Mouse (Mus musculus) megakaryocyte, embryonic 14.5 days (primary cell): ENCODE data around the gene Magi2. TPM values are rescaled to one million over a fixed set of nuclear protein-coding genes. Genes with fewer than 3 reads are reported as not detected.

Source experiments
- H3K27me3 ChIP-seq: replicated peaks from 2 replicates; pipeline ENCODE3; 2012; ENCODE audit warnings: inconsistent platforms
- H3K36me3 ChIP-seq: replicated peaks from 2 replicates; pipeline ENCODE3; 2012; ENCODE audit warnings: low read length, inconsistent platforms, mixed read lengths
- H3K4me1 ChIP-seq: 2 replicates; pipeline ENCODE4 v1.6.1; 2012; ENCODE audit warnings: inconsistent platforms
- H3K4me3 ChIP-seq: replicated peaks from 2 replicates; pipeline ENCODE3; 2012; ENCODE audit warnings: moderate library complexity, mild to moderate bottlenecking, inconsistent platforms
- H3K9me3 ChIP-seq: 2 replicates; pipeline ENCODE4 v1.6.1; 2012; ENCODE audit warnings: inconsistent platforms
- FLI1 ChIP-seq: IDR thresholded peaks from 2 replicates; pipeline ENCODE4 v1.6.1; 2012; ENCODE audit warnings: low read length, inconsistent platforms, mixed read lengths
- GATA1 ChIP-seq: IDR thresholded peaks from 3 replicates; pipeline ENCODE4 v1.6.1; 2012; ENCODE audit warnings: mixed read lengths, low read length, inconsistent platforms, borderline replicate concordance
- polyA plus RNA-seq: library from polyadenylated mRNA; stranded (reverse); fragments of >175 nt; gene quantifications from 2 replicates; pipeline ENCODE4 v1.2.3, GENCODE M21; 2012; ENCODE audit warnings: low replicate concordance; ENCODE audit not compliant: insufficient read depth

Magi2 gene
- polyA plus RNA-seq, 1 experiment = 0.02 TPM

DNA sequence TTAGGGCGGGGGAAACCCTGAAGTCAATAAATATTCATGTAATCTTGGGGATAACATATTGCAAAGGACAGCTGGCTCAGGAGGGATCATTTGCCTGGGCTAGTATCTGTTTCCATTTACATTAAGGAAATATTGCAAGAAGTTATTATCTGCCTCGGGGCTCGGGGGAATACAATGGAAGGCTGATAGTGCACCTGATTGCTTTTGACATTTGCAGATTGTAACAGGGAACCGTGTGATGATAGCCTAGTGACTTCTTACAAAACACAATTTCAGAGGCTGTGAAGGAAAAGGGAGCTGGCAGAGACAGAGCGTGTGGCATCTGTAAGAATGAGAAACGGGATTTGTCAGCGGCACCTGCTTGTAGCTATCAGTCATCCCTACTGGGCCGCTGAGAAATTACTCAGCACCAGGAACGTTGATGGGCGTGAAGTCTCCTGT is 1356.2 kb downstream of the Magi2 start:
- H3K9me3 ChIP-seq = peaks cover 3% of the 10 kb centered on the region
- H3K36me3 ChIP-seq = no peaks in the 10 kb centered on the region
- no peak for TF ChIP-seq GATA1
- TF ChIP-seq FLI1 = no peak
- H3K27me3 ChIP-seq = no peaks in the 10 kb centered on the region
- H3K4me3 ChIP-seq = no peak overlapping the region
- H3K4me1 ChIP-seq = no peaks in the 10 kb centered on the region

DNA sequence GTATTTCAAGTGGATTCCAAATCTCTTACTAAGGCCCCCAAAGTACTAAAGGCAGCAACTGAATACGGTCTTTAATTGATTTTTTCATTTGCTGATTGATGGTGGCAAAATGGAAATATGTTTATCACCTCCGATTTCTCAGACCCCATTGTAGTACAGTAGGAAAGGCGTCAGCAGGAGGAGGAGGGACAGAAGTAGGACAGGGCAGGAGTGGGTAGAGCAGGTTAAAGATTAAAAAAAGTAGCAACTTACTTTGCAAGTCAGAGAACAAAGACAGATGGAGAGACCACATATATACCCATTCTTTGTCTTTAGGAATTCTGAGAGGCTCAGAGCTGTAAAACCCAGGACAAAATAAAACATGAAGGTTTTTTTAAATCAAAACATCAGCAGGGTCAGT is 1356.8 kb downstream of the Magi2 start:
- H3K9me3 ChIP-seq = peaks cover 3% of the 10 kb centered on the region
- H3K4me1 ChIP-seq = no peaks in the 10 kb centered on the region
- H3K36me3 ChIP-seq = no peaks in the 10 kb centered on the region
- TF ChIP-seq FLI1 (no peak), GATA1 (no peak)
- H3K27me3 ChIP-seq = no peaks in the 10 kb centered on the region
- no peak overlapping the region for H3K4me3 ChIP-seq

DNA sequence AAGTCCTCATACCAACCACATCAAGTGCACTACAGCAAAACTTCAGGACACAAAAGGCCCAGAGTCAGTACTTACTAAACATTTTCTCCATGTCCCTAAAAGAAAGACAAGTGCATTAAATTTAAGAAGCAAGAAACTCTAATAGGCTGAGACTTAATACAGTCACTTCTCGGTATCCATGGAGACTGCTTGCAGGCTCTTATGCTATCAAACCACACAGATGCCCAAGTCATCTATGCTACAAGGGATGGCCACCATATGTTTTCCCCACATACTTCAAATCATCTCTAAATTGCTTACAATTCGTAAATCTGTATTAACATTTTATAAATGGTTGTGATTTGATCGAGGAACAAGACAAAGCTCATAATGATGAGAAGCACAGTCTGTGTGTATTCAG is 1357.9 kb downstream of the Magi2 start:
- H3K9me3 ChIP-seq = peaks cover 3% of the 10 kb centered on the region
- no peaks in the 10 kb centered on the region for H3K36me3 ChIP-seq
- no peak for TF ChIP-seq FLI1
- no peak for TF ChIP-seq GATA1
- no peaks in the 10 kb centered on the region for H3K4me1 ChIP-seq
- no peak overlapping the region for H3K4me3 ChIP-seq
- no peaks in the 10 kb centered on the region for H3K27me3 ChIP-seq

DNA sequence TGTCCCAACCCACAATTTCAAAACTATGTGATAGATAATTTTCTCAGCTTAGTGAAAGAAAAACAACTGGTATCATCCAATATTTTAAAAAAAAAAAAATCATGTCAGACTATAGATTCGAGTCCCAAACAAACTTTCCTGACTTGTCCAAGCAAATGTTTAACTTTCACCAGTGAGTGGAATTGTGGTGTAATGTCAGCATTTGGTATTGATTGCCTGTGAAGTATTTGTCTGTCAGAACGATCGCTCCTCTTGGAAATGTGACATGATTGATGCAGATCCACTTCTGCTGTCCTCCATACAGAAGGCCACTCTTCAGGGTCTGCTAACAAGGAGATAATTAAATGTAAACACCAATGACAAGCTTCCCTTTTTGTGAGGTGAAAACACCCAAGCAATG is 1362.9 kb downstream of the Magi2 start:
- H3K9me3 ChIP-seq = peaks cover 3% of the 10 kb centered on the region
- TF ChIP-seq GATA1 (no peak), FLI1 (no peak)
- H3K36me3 ChIP-seq = no peaks in the 10 kb centered on the region
- H3K4me1 ChIP-seq = no peaks in the 10 kb centered on the region
- no peaks in the 10 kb centered on the region for H3K27me3 ChIP-seq
- no peak overlapping the region for H3K4me3 ChIP-seq

DNA sequence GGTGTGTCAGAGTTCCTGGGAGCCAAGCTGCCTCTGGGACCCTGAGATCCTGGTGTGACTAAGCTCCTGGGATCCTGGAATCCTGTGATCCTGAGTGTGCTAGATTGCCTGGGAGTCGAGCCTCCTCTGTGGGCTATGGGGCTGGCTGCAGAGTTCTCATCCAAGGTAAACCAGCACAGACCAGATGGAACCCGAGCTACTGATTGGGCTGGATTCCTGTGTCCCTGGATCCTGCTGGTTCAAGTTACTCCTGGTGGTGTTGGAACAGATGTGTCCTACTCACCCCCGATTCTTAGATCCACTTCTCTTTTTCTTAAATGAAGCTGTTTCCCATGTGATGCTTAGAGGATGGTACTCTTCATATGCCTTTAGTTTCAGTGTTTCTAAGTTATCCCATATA is 1371.4 kb downstream of the Magi2 start:
- no peaks in the 10 kb centered on the region for H3K4me1 ChIP-seq
- H3K36me3 ChIP-seq = no peaks in the 10 kb centered on the region
- no peaks in the 10 kb centered on the region for H3K27me3 ChIP-seq
- no peak overlapping the region for H3K4me3 ChIP-seq
- H3K9me3 ChIP-seq = peaks cover 6% of the 10 kb centered on the region; the same call in 1 of the 2 replicates
- no peak for TF ChIP-seq GATA1
- no peak for TF ChIP-seq FLI1

DNA sequence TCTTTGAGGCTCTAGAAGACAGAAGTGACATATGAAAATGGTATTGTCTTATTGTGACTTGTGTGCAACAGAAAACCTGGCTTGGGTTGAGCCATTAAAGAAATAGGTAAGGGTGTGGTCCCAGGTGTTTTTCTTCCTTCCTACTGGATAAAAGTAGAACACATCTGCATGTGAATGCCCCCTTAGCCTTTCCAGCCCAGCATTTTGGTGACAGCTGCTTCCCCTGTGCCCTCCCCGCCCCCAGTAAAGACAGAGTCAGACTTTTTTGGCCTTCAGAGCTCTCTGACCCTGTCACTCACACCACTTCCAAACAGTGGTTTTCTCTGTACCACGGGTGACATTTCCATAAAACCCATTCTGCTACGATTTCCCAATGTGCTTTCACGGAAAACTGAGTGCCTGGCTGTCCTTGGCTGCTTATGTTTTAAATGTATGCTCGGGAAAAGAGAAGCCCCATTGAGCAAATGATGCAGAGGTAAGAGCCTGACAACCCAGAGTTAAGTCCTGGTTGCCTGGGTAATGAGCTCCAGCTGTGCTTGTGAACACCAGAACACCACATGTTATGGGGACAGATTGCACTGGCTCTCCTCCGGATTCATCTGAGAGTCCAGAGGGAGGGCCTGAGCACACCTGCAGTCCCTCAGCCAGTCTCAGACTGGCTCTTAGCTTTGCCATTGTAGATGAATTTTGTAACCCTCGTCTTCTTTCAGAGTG is 1377.1 kb downstream of the Magi2 start:
- TF ChIP-seq FLI1 (no peak), GATA1 (no peak)
- H3K36me3 ChIP-seq = no peaks in the 10 kb centered on the region
- H3K4me1 ChIP-seq = no peaks in the 10 kb centered on the region
- no peak overlapping the region for H3K4me3 ChIP-seq
- H3K27me3 ChIP-seq = no peaks in the 10 kb centered on the region
- H3K9me3 ChIP-seq = peaks cover 6% of the 10 kb centered on the region; the same call in 1 of the 2 replicates

DNA sequence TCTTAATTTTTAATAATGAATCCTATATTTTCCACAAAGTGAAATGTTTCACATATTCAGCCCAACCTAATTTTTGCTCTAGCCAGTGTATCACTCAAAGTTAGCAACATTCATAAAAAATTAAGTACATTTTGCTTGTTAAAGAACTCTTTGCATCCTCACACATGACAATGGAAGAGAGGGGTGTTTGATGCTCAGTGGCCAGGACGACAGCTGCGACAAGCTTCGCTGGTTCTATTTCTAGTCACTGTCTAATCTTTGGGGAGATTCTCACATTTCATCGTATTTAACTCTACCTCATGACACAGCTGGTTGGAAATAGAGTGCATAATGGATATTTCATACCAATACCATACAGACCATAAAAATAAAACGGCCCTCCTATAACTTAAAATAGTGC is 1379.7 kb downstream of the Magi2 start:
- Histone ChIP-seq H3K27me3 (no peaks in the 10 kb centered on the region), H3K36me3 (no peaks in the 10 kb centered on the region), H3K4me3 (no peak overlapping the region), H3K9me3 (no peaks in the 10 kb centered on the region; the same call in 1 of the 2 replicates), H3K4me1 (no peaks in the 10 kb centered on the region)
- TF ChIP-seq GATA1 = no peak
- no peak for TF ChIP-seq FLI1

DNA sequence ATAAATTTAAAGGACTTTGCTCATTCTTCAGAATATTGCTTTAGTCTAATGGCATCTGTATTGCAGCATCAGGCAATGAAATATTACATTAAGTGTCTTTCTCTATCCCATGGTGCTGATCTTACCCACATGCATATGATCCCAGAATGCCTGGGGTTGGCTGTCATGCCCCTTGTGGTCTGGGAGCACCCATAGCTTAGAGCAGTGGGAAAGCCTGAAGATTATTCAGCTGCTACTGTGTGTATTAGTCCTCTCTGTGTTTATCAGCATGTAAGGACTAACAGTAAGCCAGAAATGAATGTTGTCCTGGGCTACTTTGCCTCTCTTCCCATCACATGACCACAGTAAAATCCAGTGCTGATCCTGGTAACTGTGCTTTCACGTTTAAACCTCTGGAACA is 1380.7 kb downstream of the Magi2 start:
- H3K27me3 ChIP-seq = no peaks in the 10 kb centered on the region
- no peaks in the 10 kb centered on the region for H3K36me3 ChIP-seq
- H3K9me3 ChIP-seq = no peaks in the 10 kb centered on the region
- TF ChIP-seq GATA1 (no peak), FLI1 (no peak)
- H3K4me1 ChIP-seq = no peaks in the 10 kb centered on the region
- H3K4me3 ChIP-seq = no peak overlapping the region

DNA sequence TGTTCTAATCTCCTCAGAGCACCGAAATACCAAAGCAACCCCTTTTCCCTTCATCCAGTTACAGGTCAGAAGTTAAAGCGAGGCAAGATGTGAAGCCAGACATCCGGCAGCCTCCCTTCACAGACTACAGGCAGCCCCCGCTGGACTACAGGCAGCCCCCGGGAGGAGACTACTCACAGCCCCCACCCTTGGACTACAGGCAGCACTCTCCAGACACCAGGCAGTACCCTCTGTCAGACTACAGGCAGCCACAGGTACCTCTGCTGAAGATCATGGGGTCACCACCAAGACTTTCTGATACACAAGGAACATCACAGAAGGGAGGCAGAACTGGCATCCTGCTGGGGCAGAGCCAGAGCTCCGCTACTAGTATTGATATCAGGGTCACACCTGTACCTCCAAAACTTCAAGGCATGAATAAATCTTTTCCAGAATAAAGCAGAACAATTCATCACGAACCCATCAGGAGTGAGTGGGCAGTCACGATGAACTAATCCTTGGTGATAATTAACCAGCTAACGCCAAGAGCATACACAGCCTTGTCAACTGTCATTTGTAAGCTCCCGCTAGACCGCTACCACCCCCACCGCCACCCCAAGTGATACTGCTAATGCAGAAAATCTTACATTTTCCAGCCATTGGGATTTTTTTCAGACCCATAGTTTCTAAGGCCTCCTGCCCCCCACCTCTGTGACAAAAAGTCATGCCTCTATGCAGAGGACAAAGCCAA is 1382.5 kb downstream of the Magi2 start:
- no peaks in the 10 kb centered on the region for H3K36me3 ChIP-seq
- no peaks in the 10 kb centered on the region for H3K9me3 ChIP-seq
- no peaks in the 10 kb centered on the region for H3K4me1 ChIP-seq
- no peaks in the 10 kb centered on the region for H3K27me3 ChIP-seq
- no peak for TF ChIP-seq GATA1
- no peak for TF ChIP-seq FLI1
- no peak overlapping the region for H3K4me3 ChIP-seq

DNA sequence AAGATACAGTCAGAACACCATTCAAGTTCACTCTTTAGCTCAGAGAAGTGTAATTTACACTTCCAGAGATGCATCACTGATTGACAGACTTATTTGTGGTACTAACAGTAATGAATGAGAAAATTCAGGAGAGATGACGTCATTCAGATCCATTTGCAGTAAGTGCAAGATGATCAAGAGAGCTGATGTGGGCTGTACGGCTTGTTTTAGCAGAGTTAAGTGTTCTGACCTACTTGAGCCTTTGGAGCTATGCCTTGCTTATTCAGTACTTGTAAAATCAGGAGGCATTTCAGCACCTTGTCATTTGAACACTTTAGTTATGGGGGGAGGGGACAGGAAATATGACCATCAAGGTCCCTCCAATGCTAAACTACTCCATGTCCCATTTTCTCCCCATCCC is 1383.8 kb downstream of the Magi2 start:
- Histone ChIP-seq H3K9me3 (no peaks in the 10 kb centered on the region), H3K27me3 (no peaks in the 10 kb centered on the region), H3K36me3 (no peaks in the 10 kb centered on the region), H3K4me1 (no peaks in the 10 kb centered on the region), H3K4me3 (no peak overlapping the region)
- TF ChIP-seq GATA1 = no peak
- TF ChIP-seq FLI1 = no peak

DNA sequence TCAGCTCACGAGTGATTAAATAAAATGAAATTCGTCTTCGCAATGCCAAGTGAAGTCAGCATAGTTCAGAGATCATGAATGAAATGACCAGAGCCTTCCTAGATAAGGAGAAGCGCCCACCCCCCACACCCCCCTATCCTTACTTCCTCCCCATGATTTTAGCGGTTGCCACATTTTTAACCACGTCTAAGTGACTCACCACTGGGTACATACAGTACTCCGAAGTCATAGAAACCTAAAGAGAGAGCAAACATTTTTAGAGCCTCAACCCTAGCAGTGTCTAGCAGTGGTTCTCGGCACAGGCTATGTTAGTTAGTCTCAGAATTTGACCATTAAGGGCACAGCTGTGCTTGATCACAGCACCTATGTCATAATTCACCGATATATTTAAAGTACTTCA is 1385.8 kb downstream of the Magi2 start:
- no peaks in the 10 kb centered on the region for H3K4me1 ChIP-seq
- H3K27me3 ChIP-seq = no peaks in the 10 kb centered on the region
- H3K9me3 ChIP-seq = no peaks in the 10 kb centered on the region
- TF ChIP-seq FLI1 = no peak
- TF ChIP-seq GATA1 = no peak
- H3K36me3 ChIP-seq = no peaks in the 10 kb centered on the region
- no peak overlapping the region for H3K4me3 ChIP-seq
